Mouse (Mus musculus) limb, embryonic 15.5 days (tissue): Measurements from ENCODE around the gene Farp2. TPM values are rescaled to one million over a fixed set of nuclear protein-coding genes. Genes with fewer than 3 reads are reported as not detected.

Source experiments
- ATAC-seq: fragments of 200-750 bp; cut with Nextera tagmentation; 2 replicates; pipeline ENCODE4 v1.8.0; 2017; ENCODE audit warnings: low read depth, moderate TSS enrichment; ENCODE audit not compliant: insufficient number of reproducible peaks, low FRiP score, low TSS enrichment
- H3K27ac ChIP-seq: fragments of 300-500 bp; sonication (generic); 2 replicates; pipeline ENCODE4 v1.5.1; 2015; ENCODE audit warnings: moderate library complexity, mild to moderate bottlenecking, inconsistent platforms
- H3K27me3 ChIP-seq: fragments of 300-500 bp; sonication (generic); 2 replicates; pipeline ENCODE4 v1.6.1; 2015; ENCODE audit warnings: inconsistent platforms
- H3K36me3 ChIP-seq: fragments of 300-500 bp; sonication (generic); 2 replicates; pipeline ENCODE4 v1.6.1; 2015; ENCODE audit warnings: inconsistent platforms
- H3K4me1 ChIP-seq: fragments of 300-500 bp; sonication (generic); 2 replicates; pipeline ENCODE4 v1.6.1; 2015; ENCODE audit warnings: inconsistent platforms
- H3K4me2 ChIP-seq: fragments of 300-500 bp; sonication (generic); 2 replicates; pipeline ENCODE4 v1.6.1; 2015; ENCODE audit warnings: mild to moderate bottlenecking, inconsistent platforms
- H3K4me3 ChIP-seq: fragments of 300-500 bp; sonication (generic); 2 replicates; pipeline ENCODE4 v1.5.1; 2015; ENCODE audit warnings: mild to moderate bottlenecking, inconsistent platforms
- H3K9ac ChIP-seq: fragments of 300-500 bp; sonication (generic); 2 replicates; pipeline ENCODE4 v1.6.1; 2015; ENCODE audit warnings: inconsistent platforms
- H3K9me3 ChIP-seq: fragments of 300-500 bp; sonication (generic); 2 replicates; pipeline ENCODE4 v1.6.1; 2016; ENCODE audit warnings: inconsistent platforms
- WGBS: fragments of 180-500 bp; shearing (Covaris S2); methylation state at CpG from one replicate; pipeline ENCODE4 v1.1.7; 2015; 5-methylcytosine and 5-hydroxymethylcytosine counted together
- polyA plus RNA-seq: library from polyadenylated mRNA; unstranded; fragments of >200 nt; fragmentation: Nextera tagmentation; extraction: Ambion mirVana; gene quantifications from 2 replicates; pipeline ENCODE4 v1.2.1, GENCODE M21; 2015

Gene Farp2
- polyA plus RNA-seq, 1 experiment from 2014 or later, result 7.9 TPM

DNA sequence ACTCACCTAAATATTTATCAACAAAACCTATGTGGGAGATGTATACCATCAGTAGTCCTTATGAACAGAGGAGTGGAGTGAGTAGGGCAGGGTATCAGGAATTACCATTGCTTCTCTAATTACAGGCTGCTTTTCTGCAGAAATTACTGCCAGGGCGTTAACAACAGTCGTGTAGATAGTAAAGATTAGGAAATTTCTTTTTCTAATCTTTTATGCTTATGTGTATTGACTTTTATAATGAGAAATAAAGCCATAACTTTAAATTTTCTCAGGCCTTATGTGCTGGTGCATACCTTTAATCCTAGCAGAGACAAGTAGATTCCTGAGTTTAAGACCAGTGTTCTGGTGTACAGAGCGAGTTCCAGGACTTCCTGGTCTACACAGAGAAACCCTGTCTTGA lies 52.9 kb downstream of the Farp2 start:
- no peaks in the 10 kb centered on the region for H3K4me1 ChIP-seq
- H3K27ac ChIP-seq, result no peak overlapping the region
- no peak overlapping the region for H3K4me3 ChIP-seq
- no peak for ATAC-seq
- H3K9ac ChIP-seq, result no peak overlapping the region
- H3K4me2 ChIP-seq, result no peak overlapping the region
- WGBS, result 75% methylated on average over 3 of the region's 3 CpGs
- H3K36me3 ChIP-seq, result no peaks in the 10 kb centered on the region
- H3K27me3 ChIP-seq, result no peaks in the 10 kb centered on the region
- no peaks in the 10 kb centered on the region for H3K9me3 ChIP-seq

DNA sequence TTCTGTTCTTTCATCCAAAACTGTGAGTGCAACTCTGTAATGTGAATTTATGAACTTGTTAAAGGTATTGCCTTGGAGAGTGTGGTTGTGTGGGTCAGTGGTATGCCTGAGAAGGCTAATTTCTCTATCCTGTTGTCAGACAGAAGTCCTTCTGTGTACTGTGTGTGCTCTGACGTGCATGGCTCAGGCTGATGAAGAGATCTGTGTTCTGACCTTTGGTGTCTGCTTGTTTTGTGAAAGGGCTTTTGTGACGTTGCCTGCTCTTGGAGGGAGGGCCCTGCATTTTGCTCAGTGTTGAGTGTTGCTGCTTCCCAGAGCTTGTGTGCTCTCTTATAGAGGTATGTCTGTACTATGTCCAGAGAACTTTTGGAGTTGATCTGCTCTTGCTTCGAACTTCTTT lies 55.1 kb downstream of the Farp2 start:
- H3K9ac ChIP-seq, result no peak overlapping the region
- H3K36me3 ChIP-seq, result peaks cover 16% of the 10 kb centered on the region
- no peaks in the 10 kb centered on the region for H3K4me1 ChIP-seq
- H3K27me3 ChIP-seq, result no peaks in the 10 kb centered on the region
- 0 out of 2 replicates have a peak overlapping the region, but pooled peaks have one; percentile 4 for H3K27ac ChIP-seq
- ATAC-seq, result no peak
- H3K9me3 ChIP-seq, result no peaks in the 10 kb centered on the region
- H3K4me3 ChIP-seq, result no peak overlapping the region
- 64% methylated on average over 3 of the region's 3 CpGs for WGBS
- no peak overlapping the region for H3K4me2 ChIP-seq

DNA sequence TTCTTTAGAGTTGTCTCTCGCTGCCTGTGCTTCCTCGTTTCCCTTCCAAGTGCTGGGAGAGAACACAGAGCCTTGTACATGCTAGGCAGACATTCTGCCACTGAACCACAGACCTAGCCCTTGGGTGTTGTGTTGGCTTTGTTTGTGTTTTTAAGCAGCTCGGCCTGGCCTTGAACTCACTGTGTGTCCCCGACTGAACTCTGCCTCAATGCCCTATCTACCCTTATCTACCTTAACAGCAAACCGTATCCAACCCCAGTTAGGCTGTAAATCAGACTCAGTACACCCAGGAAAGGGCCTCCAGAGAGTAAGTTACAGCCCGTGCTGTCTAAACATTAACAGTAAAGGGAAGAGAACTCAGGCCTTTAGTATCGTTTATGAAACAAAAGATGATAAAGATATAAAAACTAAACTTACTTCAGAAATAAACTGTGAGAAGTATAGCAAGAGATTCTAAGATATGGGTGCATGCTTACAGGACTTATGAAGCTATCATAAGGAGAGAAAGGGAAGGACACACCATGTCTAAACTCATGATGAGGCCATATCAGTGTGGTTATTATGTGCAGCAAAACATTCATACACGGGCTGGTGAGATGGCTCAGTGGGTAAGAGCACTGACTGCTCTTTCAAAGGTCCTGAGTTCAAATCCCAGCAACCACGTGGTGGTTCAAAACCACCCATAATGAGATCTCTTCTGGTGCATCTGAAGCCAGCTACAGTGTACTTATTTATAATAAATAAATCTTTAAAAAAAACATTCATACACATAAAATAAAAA lies 56.0 kb downstream of the Farp2 start:
- peaks cover 20% of the 10 kb centered on the region for H3K36me3 ChIP-seq
- no peak overlapping the region for H3K4me2 ChIP-seq
- H3K4me1 ChIP-seq, result no peaks in the 10 kb centered on the region
- no peak overlapping the region for H3K9ac ChIP-seq
- no peak overlapping the region for H3K27ac ChIP-seq
- H3K9me3 ChIP-seq, result no peaks in the 10 kb centered on the region
- 83% methylated on average over 9 of the region's 9 CpGs for WGBS
- no peak for ATAC-seq
- H3K27me3 ChIP-seq, result no peaks in the 10 kb centered on the region
- no peak overlapping the region for H3K4me3 ChIP-seq

DNA sequence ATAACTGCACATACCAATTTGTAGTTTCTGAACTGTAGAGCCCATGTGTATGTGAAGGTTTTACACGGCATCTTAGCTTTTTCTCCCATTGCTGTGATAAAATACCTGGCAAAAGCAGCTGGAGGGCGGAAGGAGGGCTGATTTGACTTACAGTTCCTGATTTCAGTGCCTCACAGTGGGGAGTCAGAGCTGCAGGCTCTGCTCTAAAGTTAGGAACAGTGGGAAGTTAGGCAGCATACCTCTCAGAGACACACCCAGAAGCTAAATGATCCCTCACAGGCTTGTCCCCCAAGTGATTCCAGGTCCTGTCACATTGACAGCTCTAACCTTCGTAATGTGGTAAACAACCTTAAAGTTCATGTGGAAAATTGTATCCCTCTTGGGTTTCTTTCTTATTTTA lies 65.2 kb downstream of the Farp2 start:
- Histone ChIP-seq H3K27ac (0 out of 2 replicates have a peak overlapping the region, but pooled peaks have one; percentile 27), H3K9ac (no peak overlapping the region), H3K4me2 (no peak overlapping the region), H3K36me3 (peaks cover 59% of the 10 kb centered on the region), H3K4me1 (no peaks in the 10 kb centered on the region), H3K9me3 (no peaks in the 10 kb centered on the region), H3K4me3 (no peak overlapping the region), H3K27me3 (no peaks in the 10 kb centered on the region)
- ATAC-seq, result no peak
- WGBS, result 68% methylated on average over 3 of the region's 3 CpGs

DNA sequence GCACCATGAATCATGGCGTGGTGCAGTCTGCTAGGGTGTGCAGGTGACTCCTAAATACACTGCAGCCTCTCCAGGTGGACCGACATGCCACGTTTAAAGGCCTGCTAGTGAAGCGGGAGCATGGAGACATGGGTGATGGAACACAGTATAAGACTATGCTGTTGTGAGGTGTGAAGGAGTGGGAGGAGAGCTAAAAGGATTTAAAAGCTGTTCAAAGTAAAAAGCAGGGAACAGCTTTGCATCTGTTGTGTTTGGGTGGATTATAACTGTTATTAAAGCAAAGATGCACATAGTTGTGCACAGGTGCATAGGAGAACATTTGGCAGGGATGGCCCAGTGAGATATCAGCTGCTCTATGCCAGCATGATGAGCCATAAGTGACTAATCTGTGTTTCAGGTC lies 66.0 kb downstream of the Farp2 start:
- peaks cover 62% of the 10 kb centered on the region for H3K36me3 ChIP-seq
- H3K4me2 ChIP-seq, result no peak overlapping the region
- H3K27ac ChIP-seq, result no peak overlapping the region
- no peaks in the 10 kb centered on the region for H3K27me3 ChIP-seq
- 81% methylated on average over 4 of the region's 4 CpGs for WGBS
- no peaks in the 10 kb centered on the region for H3K9me3 ChIP-seq
- H3K4me1 ChIP-seq, result no peaks in the 10 kb centered on the region
- no peak for ATAC-seq
- no peak overlapping the region for H3K9ac ChIP-seq
- no peak overlapping the region for H3K4me3 ChIP-seq

DNA sequence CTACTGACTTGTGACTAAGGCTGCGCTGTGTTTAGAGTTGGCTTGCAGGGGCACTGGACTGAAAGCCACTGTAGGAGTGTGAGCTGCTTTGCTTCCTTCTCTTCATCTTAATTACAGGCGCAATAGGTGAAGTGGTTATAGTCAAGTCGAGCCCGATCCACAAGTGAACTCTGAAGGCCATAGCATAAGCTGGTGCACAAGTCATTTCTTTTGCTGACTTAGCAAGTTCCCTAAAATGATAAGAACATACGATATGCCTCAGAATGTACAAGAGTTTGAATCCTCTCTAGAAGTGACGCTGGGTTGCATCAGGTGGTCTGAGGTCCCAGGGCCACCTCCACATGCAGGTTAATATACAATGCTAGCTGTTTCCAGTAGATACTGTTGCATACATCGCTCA lies 69.7 kb downstream of the Farp2 start:
- Histone ChIP-seq H3K4me3 (no peak overlapping the region), H3K36me3 (peaks cover 53% of the 10 kb centered on the region), H3K9ac (no peak overlapping the region), H3K27me3 (no peaks in the 10 kb centered on the region), H3K9me3 (no peaks in the 10 kb centered on the region), H3K4me2 (no peak overlapping the region), H3K27ac (no peak overlapping the region), H3K4me1 (no peaks in the 10 kb centered on the region)
- 90% methylated on average over 7 of the region's 7 CpGs for WGBS
- ATAC-seq, result no peak

DNA sequence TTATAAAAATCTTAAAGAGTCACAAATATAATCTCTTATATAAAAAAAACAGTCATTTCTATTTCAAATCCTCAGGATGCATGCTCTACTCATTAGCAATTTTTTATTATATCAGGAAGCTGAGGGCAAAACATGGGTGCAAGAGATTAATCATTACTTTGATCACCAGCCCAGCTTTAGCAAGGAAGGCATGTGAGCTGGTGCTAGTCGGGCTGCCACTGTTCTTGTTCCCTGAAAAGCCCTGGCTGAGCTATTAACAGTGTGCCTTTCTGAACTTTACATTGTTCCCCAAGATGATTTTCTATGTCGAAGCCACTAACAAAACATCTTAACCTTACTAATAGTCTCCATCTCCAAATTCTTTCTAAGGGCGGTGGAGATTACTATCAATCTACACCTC lies 76.5 kb downstream of the Farp2 start:
- Histone ChIP-seq H3K4me3 (no peak overlapping the region), H3K9ac (no peak overlapping the region), H3K9me3 (no peaks in the 10 kb centered on the region), H3K36me3 (peaks cover 3% of the 10 kb centered on the region; the same call in 1 of the 2 replicates), H3K4me1 (no peaks in the 10 kb centered on the region), H3K27me3 (no peaks in the 10 kb centered on the region), H3K27ac (no peak overlapping the region), H3K4me2 (no peak overlapping the region)
- ATAC-seq, result no peak
- 72% methylated on average over 3 of the region's 3 CpGs for WGBS

DNA sequence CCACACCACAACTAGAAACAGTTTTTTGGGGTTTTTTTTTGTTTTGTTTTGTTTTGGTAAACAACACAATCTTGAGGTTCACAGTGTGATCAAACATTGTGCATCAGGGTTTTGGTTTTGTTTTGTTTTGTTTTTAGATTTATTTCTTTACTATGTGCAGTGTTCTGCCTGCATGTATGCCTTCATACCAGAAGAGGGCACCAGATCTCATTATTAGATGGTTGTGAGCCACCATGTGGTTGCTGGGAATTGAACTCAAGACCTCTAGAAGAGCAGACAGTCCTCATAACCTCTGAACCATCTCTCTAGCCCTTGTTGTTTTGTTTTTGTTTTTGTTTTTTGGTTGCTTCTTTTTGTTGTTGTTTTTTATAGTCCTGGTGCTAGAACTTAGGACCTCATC lies 82.1 kb downstream of the Farp2 start:
- no peaks in the 10 kb centered on the region for H3K27me3 ChIP-seq
- ATAC-seq, result no peak
- H3K4me2 ChIP-seq, result no peak overlapping the region

DNA sequence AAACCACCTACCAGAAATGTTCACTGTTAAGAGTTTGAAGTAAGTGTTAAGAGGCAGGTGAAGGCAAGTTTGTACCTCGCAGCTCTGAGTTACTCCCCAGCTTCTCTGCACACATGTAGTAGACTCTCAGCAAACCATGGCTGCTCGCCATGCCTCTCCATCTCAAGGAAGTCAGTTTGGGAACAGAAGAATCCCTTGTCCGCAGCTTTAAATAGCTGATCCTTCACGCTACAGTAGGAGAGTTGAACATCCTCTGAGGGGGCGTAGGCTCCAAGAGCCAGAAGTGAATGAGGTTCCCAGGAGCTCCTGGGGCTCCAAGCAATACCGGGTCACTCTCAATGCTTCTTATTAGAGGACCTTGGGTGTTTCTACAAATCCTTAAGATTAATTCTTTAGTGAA lies 84.0 kb downstream of the Farp2 start:
- no peaks in the 10 kb centered on the region; the same call in 1 of the 2 replicates for H3K9me3 ChIP-seq
- H3K27ac ChIP-seq, result no peak overlapping the region
- no peak overlapping the region for H3K9ac ChIP-seq
- H3K4me1 ChIP-seq, result peaks cover 2% of the 10 kb centered on the region; the same call in 1 of the 2 replicates
- H3K27me3 ChIP-seq, result no peaks in the 10 kb centered on the region
- H3K36me3 ChIP-seq, result no peaks in the 10 kb centered on the region
- no peak overlapping the region for H3K4me3 ChIP-seq
- H3K4me2 ChIP-seq, result no peak overlapping the region
- 77% methylated on average over 6 of the region's 6 CpGs for WGBS
- ATAC-seq, result no peak

More for the DNA sequence above, 82.1 kb downstream of the Farp2 start:
- H3K9ac ChIP-seq, result no peak overlapping the region
- no peak overlapping the region for H3K27ac ChIP-seq
- no peaks in the 10 kb centered on the region for H3K4me1 ChIP-seq
- H3K9me3 ChIP-seq, result no peaks in the 10 kb centered on the region; the same call in 1 of the 2 replicates
- no peak overlapping the region for H3K4me3 ChIP-seq
- H3K36me3 ChIP-seq, result no peaks in the 10 kb centered on the region

DNA sequence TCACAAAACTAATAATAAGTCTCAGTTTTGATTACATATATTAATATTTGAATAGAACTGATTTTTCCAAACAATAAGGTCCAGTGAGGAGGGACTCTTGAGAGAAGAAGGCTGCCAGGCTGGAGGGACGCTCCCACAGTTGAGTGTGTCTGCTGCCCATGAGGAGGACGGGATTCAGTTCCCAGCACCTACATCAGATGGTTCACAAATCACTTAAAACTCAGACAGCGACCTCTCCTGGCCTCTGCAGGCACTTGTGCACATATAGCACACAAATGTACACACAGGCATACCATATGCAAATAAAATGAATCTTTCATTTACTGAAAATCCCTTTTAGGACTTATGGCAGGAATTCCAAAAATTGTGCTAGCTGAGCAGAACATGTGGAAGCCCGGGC lies 91.0 kb downstream of the Farp2 start:
- Histone ChIP-seq H3K9me3 (no peaks in the 10 kb centered on the region), H3K4me2 (no peak overlapping the region), H3K27me3 (no peaks in the 10 kb centered on the region), H3K4me1 (peaks cover 2% of the 10 kb centered on the region; the same call in 1 of the 2 replicates), H3K4me3 (no peak overlapping the region), H3K9ac (no peak overlapping the region), H3K36me3 (0 out of 2 replicates have a peak, but pooled peaks cover 7% of the 10 kb centered on the region), H3K27ac (no peak overlapping the region)
- ATAC-seq, result no peak
- 79% methylated on average over 4 of the region's 4 CpGs for WGBS

DNA sequence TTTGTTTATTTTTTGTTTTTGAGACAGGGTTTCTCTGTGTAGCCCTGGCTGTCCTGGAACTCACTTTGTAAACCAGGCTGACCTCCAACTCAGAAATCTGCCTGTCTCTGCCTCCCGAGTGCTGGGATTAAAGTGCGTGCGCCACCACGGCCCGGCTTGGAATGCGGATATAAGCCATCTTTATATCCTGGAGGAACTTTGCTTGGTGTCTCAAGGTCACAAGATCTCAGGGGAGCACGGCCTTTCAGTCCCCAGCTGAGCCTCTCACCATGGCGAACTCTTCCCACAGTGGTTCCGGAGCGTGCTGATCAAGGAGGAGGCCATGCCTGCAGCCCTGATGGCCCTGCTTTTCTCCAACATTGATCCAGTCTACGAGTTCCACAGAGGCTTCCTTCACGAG lies 92.0 kb downstream of the Farp2 start:
- Histone ChIP-seq H3K9me3 (no peaks in the 10 kb centered on the region), H3K4me1 (peaks cover 2% of the 10 kb centered on the region; the same call in 1 of the 2 replicates), H3K27ac (no peak overlapping the region), H3K4me2 (no peak overlapping the region), H3K36me3 (0 out of 2 replicates have a peak, but pooled peaks cover 7% of the 10 kb centered on the region), H3K27me3 (no peaks in the 10 kb centered on the region), H3K4me3 (no peak overlapping the region), H3K9ac (no peak overlapping the region)
- WGBS, result 96% methylated on average over 12 of the region's 12 CpGs
- no peak for ATAC-seq

DNA sequence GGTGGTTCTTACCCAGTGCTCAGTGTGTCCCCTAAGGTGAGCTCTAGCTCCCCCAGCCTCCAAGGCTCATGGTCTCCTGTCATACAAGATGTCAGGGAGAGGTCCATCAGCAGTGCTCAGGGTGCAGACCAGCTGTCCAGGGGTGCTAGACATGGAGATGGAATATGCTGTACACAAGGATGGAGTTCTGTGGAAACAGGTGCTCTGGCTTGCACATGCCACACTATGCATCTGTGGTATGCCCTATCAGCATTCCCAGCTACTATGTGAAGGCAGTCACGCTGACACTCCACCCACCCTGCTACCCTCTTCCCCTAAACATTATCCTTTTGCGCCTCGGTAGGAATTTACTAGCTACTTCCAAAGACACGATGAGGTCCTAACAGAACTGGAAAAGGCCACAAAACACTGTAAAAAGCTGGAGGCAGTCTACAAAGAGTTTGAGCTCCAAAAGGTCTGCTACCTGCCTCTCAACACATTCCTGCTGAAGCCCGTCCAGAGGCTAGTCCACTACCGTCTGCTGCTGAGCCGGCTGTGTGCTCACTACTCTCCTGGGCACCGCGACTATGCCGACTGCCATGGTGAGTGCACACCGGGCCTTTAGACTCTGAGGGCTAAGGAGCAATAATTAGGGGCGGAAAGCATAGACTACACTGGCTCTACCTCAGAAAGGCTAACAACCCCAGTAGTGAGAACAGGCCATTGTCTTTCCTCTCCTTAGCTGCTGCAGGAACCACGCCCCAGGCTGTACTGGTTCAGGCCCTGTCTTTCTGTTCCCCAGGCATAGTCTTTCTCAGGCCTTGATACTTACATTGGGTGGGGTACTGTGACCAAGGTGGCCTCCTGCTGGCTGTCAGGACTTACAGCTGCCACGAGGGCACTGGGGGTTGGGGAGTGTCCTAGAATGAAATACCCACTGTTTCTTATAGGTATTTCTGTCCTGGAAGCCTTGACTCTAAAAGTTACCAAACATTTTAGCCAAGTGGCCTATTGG lies 95.5 kb downstream of the Farp2 start:
- no peak overlapping the region for H3K4me2 ChIP-seq
- no peak overlapping the region for H3K4me3 ChIP-seq
- no peak for ATAC-seq
- no peaks in the 10 kb centered on the region for H3K9me3 ChIP-seq
- no peaks in the 10 kb centered on the region for H3K27me3 ChIP-seq
- H3K27ac ChIP-seq, result no peak overlapping the region
- H3K4me1 ChIP-seq, result no peaks in the 10 kb centered on the region
- WGBS, result 78% methylated on average over 14 of the region's 14 CpGs
- no peak overlapping the region for H3K9ac ChIP-seq
- H3K36me3 ChIP-seq, result 0 out of 2 replicates have a peak, but pooled peaks cover 8% of the 10 kb centered on the region
